Mouse (Mus musculus) hindbrain, embryonic 11.5 days (tissue): ENCODE results near the gene Chchd3. TPM values are rescaled to one million over a fixed set of nuclear protein-coding genes. Genes with fewer than 3 reads are reported as not detected.

Experiments used
- ATAC-seq: fragments of 200-750 bp; cut with Nextera tagmentation; 2 replicates; pipeline ENCODE4 v1.8.0; 2017; ENCODE audit warnings: mild to moderate bottlenecking, moderate TSS enrichment, moderate library complexity; ENCODE audit not compliant: low FRiP score
- DNase-seq: peaks from one replicate; pipeline ENCODE4 v3.0.0-alpha.2; 2015; ENCODE audit warnings: low spot score
- H3K27ac ChIP-seq: fragments of 300-500 bp; sonication (generic); 2 replicates; pipeline ENCODE4 v1.5.1; 2014; ENCODE audit warnings: mild to moderate bottlenecking, low read depth, low read length
- H3K27me3 ChIP-seq: fragments of 300-500 bp; sonication (generic); 2 replicates; pipeline ENCODE4 v1.6.1; 2014; ENCODE audit warnings: mild to moderate bottlenecking, low read length, moderate library complexity, mixed read lengths; ENCODE audit not compliant: control insufficient read depth, insufficient read depth
- H3K36me3 ChIP-seq: fragments of 300-500 bp; sonication (generic); 2 replicates; pipeline ENCODE4 v1.6.1; 2014; ENCODE audit warnings: mild to moderate bottlenecking, low read length, moderate library complexity, mixed read lengths; ENCODE audit not compliant: control insufficient read depth, insufficient read depth
- H3K4me1 ChIP-seq: fragments of 300-500 bp; sonication (generic); replicated peaks from 2 replicates; pipeline ENCODE4 v1.6.1; 2014; ENCODE audit warnings: low read length, mixed read lengths; ENCODE audit not compliant: control insufficient read depth, insufficient read depth
- H3K4me2 ChIP-seq: fragments of 300-500 bp; sonication (generic); replicated peaks from 2 replicates; pipeline ENCODE4 v1.6.1; 2014; ENCODE audit warnings: mild to moderate bottlenecking, low read depth, low read length
- H3K4me3 ChIP-seq: fragments of 300-500 bp; sonication (generic); 2 replicates; pipeline ENCODE4 v1.5.1; 2014; ENCODE audit warnings: low read depth, low read length
- H3K9ac ChIP-seq: fragments of 300-500 bp; sonication (generic); 2 replicates; pipeline ENCODE4 v1.6.1; 2014; ENCODE audit warnings: low read depth, low read length
- H3K9me3 ChIP-seq: fragments of 300-500 bp; sonication (generic); 2 replicates; pipeline ENCODE4 v1.6.1; 2016; ENCODE audit warnings: low read length; ENCODE audit not compliant: control insufficient read depth
- WGBS: fragments of 180-500 bp; shearing (Covaris S2); extraction: QIAGEN DNeasy Blood & Tissue Kit; methylation state at CpG from one replicate; pipeline ENCODE4 v1.1.7; 2014; 5-methylcytosine and 5-hydroxymethylcytosine counted together
- polyA plus RNA-seq: library from polyadenylated mRNA; unstranded; fragments of >200 nt; fragmentation: Nextera tagmentation; extraction: Ambion mirVana; gene quantifications from 2 replicates; pipeline ENCODE4 v1.2.1, GENCODE M21; 2014

Gene Chchd3
- polyA plus RNA-seq, 1 experiment from 2014 or later: 141 TPM

GRCm38 (mm10) chr6:32959816-32960550, 100.1 kb downstream of the Chchd3 start:
- no peaks in the 10 kb centered on the region for H3K36me3 ChIP-seq
- DNase-seq: no peak
- no peak overlapping the region for H3K9ac ChIP-seq
- H3K4me3 ChIP-seq: no peak overlapping the region
- 77% methylated on average over 5 of the region's 5 CpGs for WGBS
- H3K27me3 ChIP-seq: no peaks in the 10 kb centered on the region
- no peak overlapping the region for H3K27ac ChIP-seq
- no peak overlapping the region for H3K4me2 ChIP-seq
- no peak for ATAC-seq
- H3K9me3 ChIP-seq: no peaks in the 10 kb centered on the region
- H3K4me1 ChIP-seq: no peaks in the 10 kb centered on the region

- 54% methylated on average over 3 of the region's 3 CpGs for WGBS
- H3K27ac ChIP-seq: no peak overlapping the region
- H3K27me3 ChIP-seq: no peaks in the 10 kb centered on the region
- no peaks in the 10 kb centered on the region for H3K4me1 ChIP-seq
- no peak overlapping the region for H3K4me2 ChIP-seq
- H3K4me3 ChIP-seq: no peak overlapping the region
- ATAC-seq (no peak), DNase-seq (no peak)
- no peak overlapping the region for H3K9ac ChIP-seq
- H3K36me3 ChIP-seq: no peaks in the 10 kb centered on the region
- H3K9me3 ChIP-seq: no peaks in the 10 kb centered on the region
These were observed 104.6 kb downstream of the Chchd3 start for GRCm38 (mm10) chr6:32955481-32955880.

GRCm38 (mm10) chr6:32950973-32951372, 109.1 kb downstream of the Chchd3 start:
- Histone ChIP-seq H3K36me3 (no peaks in the 10 kb centered on the region), H3K4me1 (no peaks in the 10 kb centered on the region), H3K9ac (no peak overlapping the region), H3K9me3 (no peaks in the 10 kb centered on the region), H3K27ac (no peak overlapping the region), H3K4me3 (no peak overlapping the region), H3K27me3 (no peaks in the 10 kb centered on the region), H3K4me2 (no peak overlapping the region)
- no peak for ATAC-seq
- 89% methylated on average over 4 of the region's 4 CpGs for WGBS
- no peak for DNase-seq

GRCm38 (mm10) chr6:32949702-32950101, 110.4 kb downstream of the Chchd3 start:
- no peak overlapping the region for H3K4me3 ChIP-seq
- WGBS: 76% methylated on average over 3 of the region's 3 CpGs
- H3K9ac ChIP-seq: no peak overlapping the region
- H3K9me3 ChIP-seq: no peaks in the 10 kb centered on the region
- no peak overlapping the region for H3K4me2 ChIP-seq
- H3K27ac ChIP-seq: no peak overlapping the region
- no peaks in the 10 kb centered on the region for H3K4me1 ChIP-seq
- no peaks in the 10 kb centered on the region for H3K27me3 ChIP-seq
- ATAC-seq: no peak
- no peaks in the 10 kb centered on the region for H3K36me3 ChIP-seq
- no peak for DNase-seq

- Histone ChIP-seq H3K27me3 (no peaks in the 10 kb centered on the region), H3K36me3 (no peaks in the 10 kb centered on the region), H3K27ac (no peak overlapping the region), H3K9me3 (no peaks in the 10 kb centered on the region), H3K4me3 (no peak overlapping the region), H3K4me2 (no peak overlapping the region), H3K4me1 (no peaks in the 10 kb centered on the region), H3K9ac (no peak overlapping the region)
- 65% methylated on average over 6 of the region's 6 CpGs for WGBS
- ATAC-seq: no peak
- DNase-seq: no peak
These were observed 112.8 kb downstream of the Chchd3 start for GRCm38 (mm10) chr6:32947225-32947624.

GRCm38 (mm10) chr6:32944956-32945355, 115.1 kb downstream of the Chchd3 start:
- no peak overlapping the region for H3K9ac ChIP-seq
- ATAC-seq: no peak

GRCm38 (mm10) chr6:32943651-32944050, 116.4 kb downstream of the Chchd3 start:
- Histone ChIP-seq H3K4me1 (no peaks in the 10 kb centered on the region), H3K4me2 (no peak overlapping the region)

More at GRCm38 (mm10) chr6:32944956-32945355, 115.1 kb downstream of the Chchd3 start:
- no peak overlapping the region for H3K4me2 ChIP-seq
- H3K9me3 ChIP-seq: no peaks in the 10 kb centered on the region
- H3K27me3 ChIP-seq: no peaks in the 10 kb centered on the region
- H3K4me1 ChIP-seq: no peaks in the 10 kb centered on the region
- no peak overlapping the region for H3K27ac ChIP-seq
- H3K36me3 ChIP-seq: no peaks in the 10 kb centered on the region
- H3K4me3 ChIP-seq: no peak overlapping the region
- WGBS: 92% methylated on average over 1 of the region's 1 CpGs
- DNase-seq: no peak

GRCm38 (mm10) chr6:32940299-32940698, 119.8 kb downstream of the Chchd3 start:
- H3K4me1 ChIP-seq: no peaks in the 10 kb centered on the region
- H3K4me2 ChIP-seq: no peak overlapping the region
- no peak for DNase-seq
- no peak overlapping the region for H3K27ac ChIP-seq
- H3K27me3 ChIP-seq: no peaks in the 10 kb centered on the region
- H3K9ac ChIP-seq: no peak overlapping the region
- no peak for ATAC-seq
- WGBS: 63% methylated on average over 11 of the region's 11 CpGs
- H3K9me3 ChIP-seq: no peaks in the 10 kb centered on the region
- H3K4me3 ChIP-seq: no peak overlapping the region
- H3K36me3 ChIP-seq: no peaks in the 10 kb centered on the region

More at GRCm38 (mm10) chr6:32943651-32944050, 116.4 kb downstream of the Chchd3 start:
- no peaks in the 10 kb centered on the region for H3K9me3 ChIP-seq
- no peak overlapping the region for H3K4me3 ChIP-seq
- H3K27ac ChIP-seq: no peak overlapping the region
- no peak for DNase-seq
- ATAC-seq: no peak
- H3K9ac ChIP-seq: no peak overlapping the region
- H3K36me3 ChIP-seq: no peaks in the 10 kb centered on the region
- WGBS: 96% methylated on average over 4 of the region's 4 CpGs
- H3K27me3 ChIP-seq: no peaks in the 10 kb centered on the region

GRCm38 (mm10) chr6:32937643-32938042, 122.4 kb downstream of the Chchd3 start:
- H3K27me3 ChIP-seq: no peaks in the 10 kb centered on the region
- 97% methylated on average over 1 of the region's 1 CpGs for WGBS
- ATAC-seq (no peak), DNase-seq (no peak)
- H3K27ac ChIP-seq: no peak overlapping the region
- no peak overlapping the region for H3K4me2 ChIP-seq
- H3K9ac ChIP-seq: no peak overlapping the region
- no peak overlapping the region for H3K4me3 ChIP-seq
- no peaks in the 10 kb centered on the region for H3K9me3 ChIP-seq
- no peaks in the 10 kb centered on the region for H3K4me1 ChIP-seq
- H3K36me3 ChIP-seq: no peaks in the 10 kb centered on the region
